25 mouse cellular contexts compared by ENCODE assay signal in the genomic region with DNA sequence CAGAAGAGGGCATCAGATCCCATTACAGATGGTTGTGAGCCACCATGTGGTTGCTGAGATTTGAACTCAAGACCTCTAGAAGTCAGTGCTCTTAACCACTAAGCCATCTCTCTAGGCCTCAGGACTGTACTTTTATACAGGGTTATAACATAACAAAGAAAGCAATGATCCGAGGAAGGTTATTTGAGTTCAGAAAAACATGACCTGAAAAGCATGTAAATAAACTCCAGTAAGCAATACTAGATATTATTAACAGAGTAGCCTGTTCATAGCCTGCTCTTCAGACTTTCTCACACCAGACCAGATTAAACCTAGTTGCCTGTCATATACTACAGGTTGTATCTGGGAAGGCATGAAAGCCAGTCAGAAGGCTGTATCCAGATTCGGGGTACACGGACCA. TPM values are rescaled to one million over a fixed set of nuclear protein-coding genes. Genes with fewer than 3 reads are reported as not detected.
A peak's percentile ranks its signal among the peaks of the same experiment; 100 is the strongest.
DNase-seq lines count a peak whose midpoint lies in the region; ATAC-seq and TF ChIP-seq lines count a peak whose summit lies in the region.
"Had no signal": no experiment of that assay in that cellular context is flagged by ENCODE, and none has a peak within 500 bp of the region (broad histone marks: within the 10 kb centered on the region; RNA-seq: fewer than 3 reads in every experiment).

No protein-coding gene starts in this region.

- no peak overlapping the region for H3K27ac ChIP-seq in kidney, adult 2 months (ENCODE audit: insufficient read depth, low read depth, low read length)
- no peak overlapping the region for H3K27ac ChIP-seq in kidney, embryonic 14.5 days (ENCODE audit: low read depth, low read length)
- H3K27ac ChIP-seq in kidney, embryonic 15.5 days = no peak overlapping the region
- peak overlapping the region; percentile 18; the same call in 1 of the 2 replicates for H3K27ac ChIP-seq in liver, adult 2 months (replicated peaks; ENCODE audit: insufficient read depth, low read depth, low read length)
- no peak overlapping the region for H3K27ac ChIP-seq in liver, postnatal 0 days (ENCODE audit: low read depth)
- H3K27ac ChIP-seq in midbrain, embryonic 11.5 days (ENCODE audit: low read depth, low read length) = no peak overlapping the region
- no peak overlapping the region for H3K27ac ChIP-seq in midbrain, embryonic 10.5 days (replicated peaks)

- TF ChIP-seq EP300 in liver, postnatal 0 days (IDR thresholded peaks at IDR 0.05; ENCODE audit: low read depth) = no peak

- no peak overlapping the region for H3K4me2 ChIP-seq in kidney, embryonic 14.5 days (replicated peaks; ENCODE audit: low read depth, low read length)
- no peak overlapping the region for H3K4me2 ChIP-seq in kidney, embryonic 15.5 days
- no peak overlapping the region for H3K4me2 ChIP-seq in liver, postnatal 0 days (ENCODE audit: low read depth, low read length)
- no peak overlapping the region for H3K4me2 ChIP-seq in midbrain, embryonic 11.5 days

- peak; percentile 70 for DNase-seq in kidney, adult 2 months
- DNase-seq in kidney, adult 9 months = peak; percentile 76
- DNase-seq in liver, adult 2 months (ENCODE audit: extremely low read depth, low read depth, low spot score) = peak; percentile 90
- DNase-seq in liver, postnatal 0 days = no peak
- DNase-seq in midbrain, embryonic 11.5 days (ENCODE audit: low spot score, missing footprints) = peak; percentile 17
- DNase-seq in midbrain, embryonic 10.5 days (ENCODE audit: low spot score) = no peak
- DNase-seq: adrenal gland, adult 2 months; adrenal gland, adult 8-10 months; adrenal gland, postnatal 10 days; adrenal gland, postnatal 14 days; adrenal gland, postnatal 25 days; adrenal gland, postnatal 36 days; B cell, adult 2 months; cerebellum, adult 11 months; cerebellum, adult 11-12 months had no signal

- TF ChIP-seq CTCF in kidney, adult 2 months (conservative IDR thresholded peaks at IDR 0.05; ENCODE audit: insufficient read depth, insufficient read length, low read depth, low read length) = no peak
- no peak for TF ChIP-seq CTCF in liver, adult 2 months (IDR thresholded peaks at IDR 0.05; ENCODE audit: low read depth, low read length)
- TF ChIP-seq CTCF in liver, postnatal 0 days (IDR thresholded peaks at IDR 0.05; ENCODE audit: low read depth) = no peak

- no peak overlapping the region for H3K4me3 ChIP-seq in kidney, adult 2 months (ENCODE audit: insufficient read depth, low read depth, low read length)
- H3K4me3 ChIP-seq in kidney, embryonic 14.5 days (ENCODE audit: low read length) = no peak overlapping the region
- no peak overlapping the region for H3K4me3 ChIP-seq in kidney, embryonic 15.5 days (replicated peaks)
- no peak overlapping the region for H3K4me3 ChIP-seq in liver, adult 2 months (ENCODE audit: insufficient read depth, low read depth, low read length)
- H3K4me3 ChIP-seq in liver, postnatal 0 days (ENCODE audit: low read depth, low read length) = no peak overlapping the region
- H3K4me3 ChIP-seq in midbrain, embryonic 11.5 days (ENCODE audit: low read depth, low read length) = no peak overlapping the region
- no peak overlapping the region for H3K4me3 ChIP-seq in midbrain, embryonic 10.5 days

- WGBS in kidney, adult 2 months = 70% methylated on average over 3 of the region's 3 CpGs
- WGBS in kidney, embryonic 14.5 days = 86% methylated on average over 3 of the region's 3 CpGs
- 89% methylated on average over 3 of the region's 3 CpGs for WGBS in kidney, embryonic 15.5 days
- 69% methylated on average over 3 of the region's 3 CpGs for WGBS in liver, adult 2 months
- WGBS in liver, postnatal 0 days (ENCODE audit: insufficient replicate concordance) = 83% methylated on average over 3 of the region's 3 CpGs
- 88% methylated on average over 3 of the region's 3 CpGs for WGBS in midbrain, embryonic 11.5 days
- 91% methylated on average over 3 of the region's 3 CpGs for WGBS in midbrain, embryonic 10.5 days

- no peak overlapping the region for H3K9ac ChIP-seq in kidney, embryonic 14.5 days (ENCODE audit: low read depth, low read length)
- H3K9ac ChIP-seq in kidney, embryonic 15.5 days = no peak overlapping the region
- H3K9ac ChIP-seq in liver, adult 2 months (ENCODE audit: low read depth, low read length) = no peak overlapping the region
- no peak overlapping the region for H3K9ac ChIP-seq in liver, postnatal 0 days (replicated peaks)
- no peak overlapping the region for H3K9ac ChIP-seq in midbrain, embryonic 11.5 days (ENCODE audit: low read length)

- no peaks in the 10 kb centered on the region for H3K27me3 ChIP-seq in kidney, adult 2 months (replicated peaks; ENCODE audit: control insufficient read depth, insufficient read depth, low read length)
- H3K27me3 ChIP-seq in kidney, embryonic 14.5 days (ENCODE audit: control insufficient read depth, insufficient read depth, low read length) = no peaks in the 10 kb centered on the region
- H3K27me3 ChIP-seq in kidney, embryonic 15.5 days = 0 out of 2 replicates have a peak, but pooled peaks cover 3% of the 10 kb centered on the region
- no peaks in the 10 kb centered on the region for H3K27me3 ChIP-seq in liver, adult 2 months (ENCODE audit: control insufficient read depth, insufficient read depth, low read length)
- H3K27me3 ChIP-seq in liver, postnatal 0 days (ENCODE audit: insufficient read depth, low read length) = no peaks in the 10 kb centered on the region
- H3K27me3 ChIP-seq in midbrain, embryonic 11.5 days (ENCODE audit: control insufficient read depth, insufficient read depth, low read length) = no peaks in the 10 kb centered on the region
- H3K27me3 ChIP-seq in midbrain, embryonic 10.5 days (ENCODE audit: low read depth, poor library complexity, severe bottlenecking) = no peaks in the 10 kb centered on the region

- ATAC-seq in kidney, embryonic 14.5 days (ENCODE audit: low FRiP score, low TSS enrichment) = no peak
- ATAC-seq in kidney, embryonic 15.5 days (replicated peaks; ENCODE audit: low FRiP score) = no peak
- no peak for ATAC-seq in liver, postnatal 0 days
- ATAC-seq in midbrain, embryonic 11.5 days (ENCODE audit: low FRiP score) = no peak
- ATAC-seq: activated CD4-positive, CD25-positive, alpha-beta regulatory T cell, adult 4 months; CD4-positive, CD25-positive, alpha-beta regulatory T cell, adult 4 months; Patski had no signal

- H3K79me2 ChIP-seq in liver, adult 2 months (ENCODE audit: control insufficient read depth, insufficient read depth, low read length) = peaks cover 2% of the 10 kb centered on the region; the same call in 1 of the 2 replicates

- no peaks in the 10 kb centered on the region for H3K36me3 ChIP-seq in kidney, adult 2 months (ENCODE audit: control insufficient read depth, insufficient read depth, low read length)
- no peaks in the 10 kb centered on the region for H3K36me3 ChIP-seq in kidney, embryonic 14.5 days (ENCODE audit: control insufficient read depth, insufficient read depth, low read length)
- H3K36me3 ChIP-seq in kidney, embryonic 15.5 days = no peaks in the 10 kb centered on the region
- no peaks in the 10 kb centered on the region for H3K36me3 ChIP-seq in liver, adult 2 months (ENCODE audit: control insufficient read depth, insufficient read depth, low read length)
- no peaks in the 10 kb centered on the region for H3K36me3 ChIP-seq in liver, postnatal 0 days (replicated peaks; ENCODE audit: insufficient read depth, low read length)
- no peaks in the 10 kb centered on the region for H3K36me3 ChIP-seq in midbrain, embryonic 11.5 days (ENCODE audit: control insufficient read depth, insufficient read depth, low read length)
- no peaks in the 10 kb centered on the region for H3K36me3 ChIP-seq in midbrain, embryonic 10.5 days
- H3K36me3 ChIP-seq: G1E had no signal

- TF ChIP-seq POLR2A in kidney, adult 2 months (IDR thresholded peaks at IDR 0.05; ENCODE audit: low read depth, low read length) = no peak
- no peak for TF ChIP-seq POLR2A in liver, adult 2 months (IDR thresholded peaks at IDR 0.05; ENCODE audit: extremely low read depth, insufficient read depth, low read length)

- H3K4me1 ChIP-seq in kidney, adult 2 months (ENCODE audit: control insufficient read depth, insufficient read depth, low read length) = peaks cover 2% of the 10 kb centered on the region; the same call in 1 of the 2 replicates
- H3K4me1 ChIP-seq in kidney, embryonic 14.5 days (ENCODE audit: control insufficient read depth, insufficient read depth, low read length) = no peaks in the 10 kb centered on the region
- no peaks in the 10 kb centered on the region for H3K4me1 ChIP-seq in kidney, embryonic 15.5 days
- peaks cover 20% of the 10 kb centered on the region for H3K4me1 ChIP-seq in liver, adult 2 months (ENCODE audit: control insufficient read depth, insufficient read depth, low read length)
- peaks cover 21% of the 10 kb centered on the region for H3K4me1 ChIP-seq in liver, postnatal 0 days (ENCODE audit: insufficient read depth)
- no peaks in the 10 kb centered on the region for H3K4me1 ChIP-seq in midbrain, embryonic 11.5 days (ENCODE audit: control insufficient read depth, insufficient read depth, low read length)
- no peaks in the 10 kb centered on the region for H3K4me1 ChIP-seq in midbrain, embryonic 10.5 days

- no peaks in the 10 kb centered on the region for H3K9me3 ChIP-seq in kidney, embryonic 14.5 days (ENCODE audit: control insufficient read depth, low read length)
- H3K9me3 ChIP-seq in kidney, embryonic 15.5 days (replicated peaks) = no peaks in the 10 kb centered on the region
- no peaks in the 10 kb centered on the region for H3K9me3 ChIP-seq in liver, postnatal 0 days (ENCODE audit: low read length)
- H3K9me3 ChIP-seq in midbrain, embryonic 11.5 days (ENCODE audit: control insufficient read depth, low read length) = no peaks in the 10 kb centered on the region
- H3K9me3 ChIP-seq in midbrain, embryonic 10.5 days (replicated peaks) = no peaks in the 10 kb centered on the region
- H3K9me3 ChIP-seq: G1E had no signal

RNA-seq across cellular contexts. Expression of a gene that starts 4.8 kb away (rescaled TPM):
- polyA plus RNA-seq in kidney, adult 2 months (2012; rRNA removed) = 418 and 439 TPM in 2 replicates
- polyA plus RNA-seq in kidney, embryonic 14.5 days (2014; fragmentation: Nextera tagmentation; extraction: Ambion mirVana) = not detected in 2 replicates
- polyA plus RNA-seq in kidney, embryonic 15.5 days (2015; fragmentation: Nextera tagmentation; extraction: Ambion mirVana) = 0.99 and 1.5 TPM in 2 replicates
- total RNA-seq in liver, adult 2 months (2014; rRNA removed) = 3,614 and 3,656 TPM in 2 replicates
- 3,813 and 5,374 TPM in 2 replicates for polyA plus RNA-seq in liver, adult 2 months (2012; rRNA removed)
- 638 and 713 TPM in 2 replicates for polyA plus RNA-seq in liver, postnatal 0 days (2015; fragmentation: Nextera tagmentation; extraction: Ambion mirVana)
- not detected in 2 replicates for polyA plus RNA-seq in midbrain, embryonic 11.5 days (2014; fragmentation: Nextera tagmentation; extraction: Ambion mirVana)
- not detected in 2 replicates for polyA plus RNA-seq in midbrain, embryonic 10.5 days (2016; fragmentation: Nextera tagmentation; extraction: Ambion mirVana)
- total RNA-seq: ES-E14, G1E, MEL had no signal
- polyA plus RNA-seq: activated CD4-positive, CD25-positive, alpha-beta regulatory T cell, adult 4 months; brain, embryonic 14.5 days; C2C12; CD4-positive, CD25-positive, alpha-beta regulatory T cell, adult 4 months; G1E; Patski had no signal

RNA-seq across cellular contexts. Expression of a gene that starts 18.1 kb away (rescaled TPM):
- polyA plus RNA-seq in kidney, adult 2 months (2012; rRNA removed) = 34.2 and 35.1 TPM in 2 replicates
- polyA plus RNA-seq in kidney, embryonic 14.5 days (2014; fragmentation: Nextera tagmentation; extraction: Ambion mirVana) = 73.9 and 79.4 TPM in 2 replicates
- polyA plus RNA-seq in kidney, embryonic 15.5 days (2015; fragmentation: Nextera tagmentation; extraction: Ambion mirVana) = 82.5 and 90.5 TPM in 2 replicates
- total RNA-seq in liver, adult 2 months (2014; rRNA removed) = 29.8 and 39.8 TPM in 2 replicates
- 26.4 and 28.5 TPM in 2 replicates for polyA plus RNA-seq in liver, adult 2 months (2012; rRNA removed)
- 116 and 120 TPM in 2 replicates for polyA plus RNA-seq in liver, postnatal 0 days (2015; fragmentation: Nextera tagmentation; extraction: Ambion mirVana)
- 59.6 and 60.7 TPM in 2 replicates for polyA plus RNA-seq in midbrain, embryonic 11.5 days (2014; fragmentation: Nextera tagmentation; extraction: Ambion mirVana)
- polyA plus RNA-seq in midbrain, embryonic 10.5 days (2016; fragmentation: Nextera tagmentation; extraction: Ambion mirVana) = 75.7 and 78.5 TPM in 2 replicates

RNA-seq across cellular contexts. Expression of a gene that starts 45.3 kb away (rescaled TPM):
- 6.7 and 8.8 TPM in 2 replicates for polyA plus RNA-seq in kidney, adult 2 months (2012; rRNA removed)
- 16.6 and 16.7 TPM in 2 replicates for polyA plus RNA-seq in kidney, embryonic 14.5 days (2014; fragmentation: Nextera tagmentation; extraction: Ambion mirVana)
- 11.0 and 11.1 TPM in 2 replicates for polyA plus RNA-seq in kidney, embryonic 15.5 days (2015; fragmentation: Nextera tagmentation; extraction: Ambion mirVana)
- 1.8 and 3.8 TPM in 2 replicates for total RNA-seq in liver, adult 2 months (2014; rRNA removed)
- 6.0 and 7.2 TPM in 2 replicates for polyA plus RNA-seq in liver, adult 2 months (2012; rRNA removed)
- 3.6 and 4.3 TPM in 2 replicates for polyA plus RNA-seq in liver, postnatal 0 days (2015; fragmentation: Nextera tagmentation; extraction: Ambion mirVana)
- 9.8 and 10.0 TPM in 2 replicates for polyA plus RNA-seq in midbrain, embryonic 11.5 days (2014; fragmentation: Nextera tagmentation; extraction: Ambion mirVana)
- polyA plus RNA-seq in midbrain, embryonic 10.5 days (2016; fragmentation: Nextera tagmentation; extraction: Ambion mirVana) = 7.4 and 7.9 TPM in 2 replicates

RNA-seq across cellular contexts. Expression of a gene that starts 54.8 kb away (rescaled TPM):
- polyA plus RNA-seq in kidney, adult 2 months (2012; rRNA removed) = 12.1 and 13.4 TPM in 2 replicates
- 2.0 and 3.2 TPM in 2 replicates for polyA plus RNA-seq in kidney, embryonic 14.5 days (2014; fragmentation: Nextera tagmentation; extraction: Ambion mirVana)
- polyA plus RNA-seq in kidney, embryonic 15.5 days (2015; fragmentation: Nextera tagmentation; extraction: Ambion mirVana) = 3.0 and 3.6 TPM in 2 replicates
- total RNA-seq in liver, adult 2 months (2014; rRNA removed) = 0.09 and 0.87 TPM in 2 replicates
- polyA plus RNA-seq in liver, adult 2 months (2012; rRNA removed) = 0.61 and 0.86 TPM in 2 replicates
- 2.1 and 2.4 TPM in 2 replicates for polyA plus RNA-seq in liver, postnatal 0 days (2015; fragmentation: Nextera tagmentation; extraction: Ambion mirVana)
- 1.6 TPM in 2 replicates for polyA plus RNA-seq in midbrain, embryonic 11.5 days (2014; fragmentation: Nextera tagmentation; extraction: Ambion mirVana)
- polyA plus RNA-seq in midbrain, embryonic 10.5 days (2016; fragmentation: Nextera tagmentation; extraction: Ambion mirVana) = 1.4 and 1.9 TPM in 2 replicates

Comparison
In these comparisons a context has a peak if more than half of its experiments do, and no peak if none do; other contexts are left out.
1. DNase-seq: peak in kidney, adult 2 months (single experiment), kidney, adult 9 months (single experiment), liver, adult 2 months (single experiment) and midbrain, embryonic 11.5 days (single experiment); none in liver, postnatal 0 days (single experiment) and midbrain, embryonic 10.5 days (single experiment).
2. RNA of a gene that starts 4.8 kb away (polyA plus RNA-seq): 3,813 to 5,374 TPM in liver, adult 2 months, 638 to 713 TPM in liver, postnatal 0 days and 418 to 439 TPM in kidney, adult 2 months; 0.99 to 1.5 TPM in kidney, embryonic 15.5 days, not detected in midbrain, embryonic 10.5 days, not detected in kidney, embryonic 14.5 days and not detected in midbrain, embryonic 11.5 days; every median in the first group is over 100 times any median in the second.